Mouse (Mus musculus): Measurements from ENCODE around the gene Nrxn1. TPM values are rescaled to one million over a fixed set of nuclear protein-coding genes. Genes with fewer than 3 reads are reported as not detected.

The Nrxn1 gene
- polyA plus RNA-seq, 1 experiment from 2014 or later = 2.1 TPM

DNA sequence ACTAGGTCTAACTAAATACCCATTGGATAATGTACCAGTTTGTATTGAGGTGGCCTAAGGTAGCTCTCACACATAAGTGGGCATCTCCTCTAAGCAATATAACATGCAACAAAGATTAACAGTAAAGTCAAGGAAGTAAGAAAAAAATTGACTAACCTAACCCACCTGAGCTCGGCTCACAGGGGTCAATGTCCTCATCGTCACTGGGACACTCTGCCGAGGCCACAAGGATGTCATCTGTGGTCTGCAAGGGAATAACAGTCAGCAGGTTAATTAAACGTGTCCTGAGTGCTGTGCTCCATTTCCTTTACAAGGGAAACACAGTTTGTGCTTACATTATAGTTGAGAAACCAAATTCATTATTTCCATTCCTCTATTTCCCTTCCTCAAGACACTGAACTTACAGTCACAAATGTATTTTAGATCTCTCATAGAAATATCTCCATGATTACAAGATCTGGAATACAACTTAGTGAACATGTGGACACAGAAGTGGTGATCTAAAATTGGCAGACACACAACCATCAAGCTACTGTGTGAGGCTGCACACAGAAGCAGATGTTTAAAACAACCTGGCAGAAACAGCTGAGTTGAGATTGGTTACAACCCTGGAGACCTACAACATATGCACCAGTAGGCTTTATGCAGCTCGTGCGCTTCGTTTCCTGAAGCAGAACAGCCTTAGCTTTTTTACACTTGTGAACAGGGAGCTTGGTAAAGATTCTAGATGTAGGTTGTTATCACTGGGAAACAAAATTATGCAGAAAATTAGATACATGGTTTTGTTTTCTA is 1033.4 kb downstream of the Nrxn1 start:
- H3K9ac ChIP-seq (ENCODE audit: low read depth, low read length) = no peak overlapping the region
- H3K36me3 ChIP-seq (ENCODE audit: control insufficient read depth, insufficient read depth, low read length) = no peaks in the 10 kb centered on the region
- H3K27me3 ChIP-seq (replicated peaks; ENCODE audit: control insufficient read depth, insufficient read depth, low read length) = no peaks in the 10 kb centered on the region
- peak overlapping the region; percentile 43 for H3K27ac ChIP-seq (ENCODE audit: low read length)
- ATAC-seq = peak; percentile 65
- H3K9me3 ChIP-seq (ENCODE audit: control insufficient read depth, low read length) = no peaks in the 10 kb centered on the region
- H3K4me3 ChIP-seq (ENCODE audit: low read length) = no peak overlapping the region
- no peaks in the 10 kb centered on the region for H3K4me1 ChIP-seq (ENCODE audit: control insufficient read depth, insufficient read depth, low read length)
- WGBS = 52% methylated on average over 7 of the region's 7 CpGs
- H3K4me2 ChIP-seq (ENCODE audit: low read depth, low read length) = no peak overlapping the region

DNA sequence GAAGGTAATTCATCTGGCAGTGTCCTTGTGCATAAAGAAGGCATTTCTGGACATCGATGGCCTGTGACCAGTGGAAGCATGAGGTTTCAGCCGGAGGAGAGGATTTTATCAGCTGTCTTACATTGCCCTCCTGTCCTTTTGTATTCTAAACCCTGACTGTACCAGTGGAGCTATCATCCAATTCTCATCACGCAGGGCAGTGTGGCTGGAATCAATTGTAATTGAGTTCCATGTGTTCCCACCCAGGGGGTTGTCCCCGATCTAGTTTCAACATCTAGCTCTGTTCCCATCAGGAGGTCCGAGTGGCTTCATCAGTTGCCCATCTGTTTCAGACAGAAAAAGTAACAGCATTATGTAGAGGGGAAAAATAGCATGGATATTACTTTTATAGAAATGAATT is 1038.6 kb downstream of the Nrxn1 start:
- H3K27me3 ChIP-seq (replicated peaks; ENCODE audit: control insufficient read depth, insufficient read depth, low read length) = no peaks in the 10 kb centered on the region
- no peaks in the 10 kb centered on the region for H3K4me1 ChIP-seq (ENCODE audit: control insufficient read depth, insufficient read depth, low read length)
- no peak overlapping the region for H3K27ac ChIP-seq (ENCODE audit: low read length)
- H3K36me3 ChIP-seq (ENCODE audit: control insufficient read depth, insufficient read depth, low read length) = no peaks in the 10 kb centered on the region
- H3K4me2 ChIP-seq (ENCODE audit: low read depth, low read length) = no peak overlapping the region
- 67% methylated on average over 5 of the region's 5 CpGs for WGBS
- no peak overlapping the region for H3K4me3 ChIP-seq (ENCODE audit: low read length)
- no peaks in the 10 kb centered on the region for H3K9me3 ChIP-seq (ENCODE audit: control insufficient read depth, low read length)
- no peak for ATAC-seq
- H3K9ac ChIP-seq (ENCODE audit: low read depth, low read length) = no peak overlapping the region

DNA sequence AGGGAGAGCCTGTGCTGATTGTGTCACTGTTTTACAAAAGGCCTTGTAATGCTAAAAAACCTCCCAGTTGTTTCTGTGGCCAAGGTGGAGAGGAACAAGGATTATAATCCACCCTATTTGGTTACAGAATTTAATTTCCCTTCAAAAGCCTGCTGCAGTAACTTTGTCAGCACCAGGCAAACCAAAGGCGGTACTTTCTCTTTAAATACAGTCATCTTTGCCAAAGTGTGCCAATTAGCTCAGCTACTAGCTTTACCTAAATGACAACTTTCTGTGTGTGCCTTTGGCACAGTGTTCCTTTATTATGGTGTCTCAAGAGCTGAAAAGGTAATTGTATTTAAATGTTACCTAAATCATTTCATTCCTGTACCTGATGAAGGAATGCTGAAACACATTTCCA is 1053.6 kb downstream of the Nrxn1 start:
- no peak overlapping the region for H3K4me3 ChIP-seq (ENCODE audit: low read length)
- H3K4me2 ChIP-seq (ENCODE audit: low read depth, low read length) = no peak overlapping the region
- H3K27me3 ChIP-seq (replicated peaks; ENCODE audit: control insufficient read depth, insufficient read depth, low read length) = no peaks in the 10 kb centered on the region
- no peak overlapping the region for H3K9ac ChIP-seq (ENCODE audit: low read depth, low read length)
- ATAC-seq = no peak
- 71% methylated on average over 1 of the region's 1 CpGs for WGBS
- H3K4me1 ChIP-seq (ENCODE audit: control insufficient read depth, insufficient read depth, low read length) = no peaks in the 10 kb centered on the region
- H3K36me3 ChIP-seq (ENCODE audit: control insufficient read depth, insufficient read depth, low read length) = no peaks in the 10 kb centered on the region
- no peak overlapping the region for H3K27ac ChIP-seq (ENCODE audit: low read length)
- no peaks in the 10 kb centered on the region for H3K9me3 ChIP-seq (ENCODE audit: control insufficient read depth, low read length)

DNA sequence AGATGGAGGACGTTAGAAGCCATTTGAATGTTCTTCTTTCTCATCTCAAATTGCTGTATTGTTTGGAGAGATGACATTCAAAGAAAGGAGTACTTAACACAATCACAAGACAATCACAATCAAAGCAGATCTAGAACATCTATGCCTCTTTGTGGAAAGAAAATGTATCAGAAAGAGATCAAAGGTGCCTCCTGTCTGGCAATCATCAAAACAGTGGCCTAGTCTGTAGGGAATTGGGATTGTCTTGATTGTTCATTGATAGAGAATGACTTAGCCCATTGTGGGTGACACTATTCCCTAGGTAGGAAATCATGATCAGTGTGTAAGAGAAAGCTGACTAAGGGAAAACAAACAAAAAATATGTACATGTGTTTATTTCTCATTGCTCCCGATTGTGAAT is 1060.5 kb downstream of the Nrxn1 start:
- Histone ChIP-seq H3K9me3 (ENCODE audit: control insufficient read depth, low read length) (no peaks in the 10 kb centered on the region), H3K27me3 (replicated peaks; ENCODE audit: control insufficient read depth, insufficient read depth, low read length) (no peaks in the 10 kb centered on the region), H3K9ac (ENCODE audit: low read depth, low read length) (no peak overlapping the region), H3K36me3 (ENCODE audit: control insufficient read depth, insufficient read depth, low read length) (no peaks in the 10 kb centered on the region), H3K27ac (ENCODE audit: low read length) (no peak overlapping the region), H3K4me2 (ENCODE audit: low read depth, low read length) (no peak overlapping the region), H3K4me1 (ENCODE audit: control insufficient read depth, insufficient read depth, low read length) (no peaks in the 10 kb centered on the region), H3K4me3 (ENCODE audit: low read length) (no peak overlapping the region)
- 75% methylated on average over 2 of the region's 2 CpGs for WGBS
- no peak for ATAC-seq

DNA sequence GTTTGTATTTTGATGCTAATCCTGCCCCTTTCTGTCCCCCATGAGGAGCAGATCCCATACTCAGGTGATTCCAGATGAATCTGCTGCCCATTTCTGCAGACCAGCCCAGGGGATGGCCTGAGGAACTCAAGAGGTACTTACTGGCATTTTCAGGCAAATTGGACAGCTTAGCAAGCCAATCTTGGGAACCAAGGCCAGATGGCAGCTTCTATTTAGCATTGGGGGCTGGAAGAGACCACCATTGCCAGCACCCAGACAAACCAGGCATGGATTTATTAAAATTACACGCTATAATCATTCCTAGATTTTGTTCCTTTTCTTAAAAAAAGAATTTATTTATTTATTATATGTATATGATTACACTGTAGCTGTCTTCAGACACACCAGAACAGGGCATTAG is 1076.2 kb downstream of the Nrxn1 start:
- H3K4me3 ChIP-seq (ENCODE audit: low read length) = no peak overlapping the region
- no peaks in the 10 kb centered on the region for H3K36me3 ChIP-seq (ENCODE audit: control insufficient read depth, insufficient read depth, low read length)
- no peaks in the 10 kb centered on the region for H3K27me3 ChIP-seq (replicated peaks; ENCODE audit: control insufficient read depth, insufficient read depth, low read length)
- no peak overlapping the region for H3K27ac ChIP-seq (ENCODE audit: low read length)
- no peaks in the 10 kb centered on the region for H3K4me1 ChIP-seq (ENCODE audit: control insufficient read depth, insufficient read depth, low read length)
- no peak for ATAC-seq
- no peak overlapping the region for H3K9ac ChIP-seq (ENCODE audit: low read depth, low read length)
- H3K4me2 ChIP-seq (ENCODE audit: low read depth, low read length) = no peak overlapping the region
- H3K9me3 ChIP-seq (ENCODE audit: control insufficient read depth, low read length) = no peaks in the 10 kb centered on the region; the same call in 1 of the 2 replicates
- WGBS = 68% methylated on average over 1 of the region's 1 CpGs

DNA sequence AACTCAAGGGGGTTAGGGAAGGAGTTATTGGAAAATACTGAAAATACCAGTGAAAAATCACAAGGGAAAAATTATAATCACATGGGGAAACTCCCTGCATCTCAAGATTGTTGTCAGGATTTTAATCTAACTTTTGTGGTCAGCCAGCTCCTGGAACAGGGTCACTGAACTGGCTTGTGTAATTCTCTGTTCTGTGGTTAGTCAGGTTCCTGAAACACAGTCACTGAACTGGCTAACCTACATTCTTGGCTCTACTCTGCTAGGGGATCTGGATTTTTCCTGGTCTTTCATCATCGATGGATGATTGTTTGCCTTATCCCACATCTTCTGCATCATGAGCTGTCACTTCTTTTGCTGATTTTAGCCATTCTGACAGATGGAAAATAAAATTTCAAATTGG is 1081.1 kb downstream of the Nrxn1 start:
- Histone ChIP-seq H3K4me2 (ENCODE audit: low read depth, low read length) (no peak overlapping the region), H3K27me3 (replicated peaks; ENCODE audit: control insufficient read depth, insufficient read depth, low read length) (no peaks in the 10 kb centered on the region), H3K27ac (ENCODE audit: low read length) (no peak overlapping the region), H3K9ac (ENCODE audit: low read depth, low read length) (no peak overlapping the region), H3K9me3 (ENCODE audit: control insufficient read depth, low read length) (no peaks in the 10 kb centered on the region; the same call in 1 of the 2 replicates), H3K4me3 (ENCODE audit: low read length) (no peak overlapping the region), H3K36me3 (ENCODE audit: control insufficient read depth, insufficient read depth, low read length) (no peaks in the 10 kb centered on the region), H3K4me1 (ENCODE audit: control insufficient read depth, insufficient read depth, low read length) (no peaks in the 10 kb centered on the region)
- no peak for ATAC-seq
- 90% methylated on average over 1 of the region's 1 CpGs for WGBS

DNA sequence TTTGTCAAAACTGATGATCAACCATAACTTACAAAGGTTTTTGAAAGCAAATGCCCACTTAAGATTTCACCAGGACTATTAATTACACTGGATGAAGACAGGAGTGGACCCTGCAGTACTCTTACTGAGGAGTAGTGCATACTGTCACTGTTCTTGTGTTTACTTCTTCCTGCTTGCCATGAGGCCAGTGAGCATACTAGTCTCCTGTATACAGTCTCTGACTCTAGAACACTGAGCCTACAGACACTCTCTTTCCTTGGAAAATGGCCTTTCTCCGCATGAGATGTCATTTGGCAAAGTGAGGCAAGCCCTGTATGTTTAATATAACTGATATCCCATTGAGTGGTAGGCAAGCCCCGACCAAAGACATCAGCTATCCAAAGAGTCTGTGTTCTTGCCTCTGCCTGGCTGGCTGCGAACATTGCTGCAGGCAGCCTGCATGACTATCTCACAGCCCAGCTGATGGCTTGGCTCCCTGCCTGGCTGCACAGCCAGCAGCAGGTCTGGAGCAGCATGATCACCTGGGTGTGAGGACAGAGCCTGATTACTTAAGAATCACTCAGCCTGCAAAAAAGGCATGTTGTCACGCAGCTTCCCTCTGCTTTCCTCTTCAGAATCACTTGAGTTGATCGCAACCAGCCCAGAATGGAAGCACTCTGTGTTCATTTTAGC is 1085.3 kb downstream of the Nrxn1 start:
- Histone ChIP-seq H3K27ac (ENCODE audit: low read length) (no peak overlapping the region), H3K9ac (ENCODE audit: low read depth, low read length) (no peak overlapping the region), H3K9me3 (ENCODE audit: control insufficient read depth, low read length) (no peaks in the 10 kb centered on the region), H3K4me2 (ENCODE audit: low read depth, low read length) (no peak overlapping the region), H3K4me1 (ENCODE audit: control insufficient read depth, insufficient read depth, low read length) (no peaks in the 10 kb centered on the region), H3K27me3 (replicated peaks; ENCODE audit: control insufficient read depth, insufficient read depth, low read length) (no peaks in the 10 kb centered on the region), H3K4me3 (ENCODE audit: low read length) (no peak overlapping the region), H3K36me3 (ENCODE audit: control insufficient read depth, insufficient read depth, low read length) (no peaks in the 10 kb centered on the region)
- 60% methylated on average over 5 of the region's 5 CpGs for WGBS
- ATAC-seq = no peak

DNA sequence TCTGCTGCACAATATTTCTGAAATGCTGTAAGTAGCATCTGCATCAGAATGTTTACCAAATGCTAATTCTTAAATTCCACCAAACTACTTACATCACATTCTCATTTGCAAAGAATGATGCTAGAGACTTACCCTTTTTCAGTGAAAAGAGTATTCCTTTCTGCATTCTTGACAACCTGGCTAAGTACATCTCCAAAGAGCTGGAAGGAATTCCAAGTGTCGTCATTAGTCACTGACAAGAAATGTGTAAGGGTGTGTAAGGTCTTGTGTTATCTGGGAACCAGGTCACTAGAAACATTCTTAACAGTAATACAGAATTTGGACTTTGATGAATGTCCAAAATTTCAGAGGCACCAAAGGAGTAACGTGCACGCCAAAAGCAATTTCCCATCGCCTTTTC is 1102.2 kb downstream of the Nrxn1 start:
- Histone ChIP-seq H3K36me3 (ENCODE audit: control insufficient read depth, insufficient read depth, low read length) (no peaks in the 10 kb centered on the region), H3K4me3 (ENCODE audit: low read length) (no peak overlapping the region), H3K4me1 (ENCODE audit: control insufficient read depth, insufficient read depth, low read length) (no peaks in the 10 kb centered on the region), H3K9ac (ENCODE audit: low read depth, low read length) (no peak overlapping the region), H3K27me3 (replicated peaks; ENCODE audit: control insufficient read depth, insufficient read depth, low read length) (no peaks in the 10 kb centered on the region), H3K27ac (ENCODE audit: low read length) (no peak overlapping the region), H3K4me2 (ENCODE audit: low read depth, low read length) (no peak overlapping the region), H3K9me3 (ENCODE audit: control insufficient read depth, low read length) (no peaks in the 10 kb centered on the region)
- 79% methylated on average over 4 of the region's 4 CpGs for WGBS
- ATAC-seq = no peak

Measured in intestine, embryonic 16.5 days (tissue).